Comparison of ENCODE assay signal across 9 mouse cellular contexts in genomic region chr9:53984868-53985267, GRCm38 (mm10). TPM values are rescaled to one million over a fixed set of nuclear protein-coding genes. Genes with fewer than 3 reads are reported as not detected.
DNase-seq lines count a peak whose midpoint lies in the region; ATAC-seq lines count a peak whose summit lies in the region.
"Had no signal": no experiment of that assay in that cellular context is flagged by ENCODE, and none has a peak within 500 bp of the region (broad histone marks: within the 10 kb centered on the region; RNA-seq: fewer than 3 reads in every experiment).

No protein-coding gene starts in this region.

- H3K4me3 ChIP-seq in hindbrain, embryonic 12.5 days, result no peak overlapping the region
- H3K4me3 ChIP-seq in midbrain, embryonic 14.5 days (replicated peaks; ENCODE audit: low read depth, low read length), result no peak overlapping the region

- no peak overlapping the region for H3K9ac ChIP-seq in hindbrain, embryonic 12.5 days
- H3K9ac ChIP-seq in midbrain, embryonic 14.5 days (replicated peaks; ENCODE audit: low read length), result no peak overlapping the region

- H3K27me3 ChIP-seq in hindbrain, embryonic 12.5 days, result no peaks in the 10 kb centered on the region; the same call in 1 of the 2 replicates
- H3K27me3 ChIP-seq in midbrain, embryonic 14.5 days (ENCODE audit: control insufficient read depth, insufficient read depth, low read length), result no peaks in the 10 kb centered on the region

- 0 out of 2 replicates have a peak, but pooled peaks have one; percentile 46 for ATAC-seq in hindbrain, embryonic 12.5 days (ENCODE audit: low FRiP score)
- ATAC-seq in midbrain, embryonic 14.5 days (ENCODE audit: low FRiP score, low TSS enrichment), result no peak
- no peak for ATAC-seq in inflammation-experienced regulatory T-cells, adult 6 months

- H3K4me2 ChIP-seq in hindbrain, embryonic 12.5 days (replicated peaks), result no peak overlapping the region
- no peak overlapping the region for H3K4me2 ChIP-seq in midbrain, embryonic 14.5 days (ENCODE audit: low read length)

- H3K27ac ChIP-seq in hindbrain, embryonic 12.5 days, result no peak overlapping the region
- H3K27ac ChIP-seq in midbrain, embryonic 14.5 days (replicated peaks; ENCODE audit: low read depth, low read length), result no peak overlapping the region

- intact Hi-C loops in left cerebral cortex, postnatal 10 days (cut with DNase I), result loop anchor here (1.0 to 10.0 kb wide), 2 partner anchors 95 to 160 kb away; no protein-coding TSS in a partner anchor

- DNase-seq in adrenal gland, adult (ENCODE audit: inconsistent age in 2 of 2, low spot score in 1 of 2), result peak; percentile 23 to 74
- DNase-seq in adrenal gland, postnatal 4 days (ENCODE audit: low spot score in 2 of 2), result no peak
- peak; percentile 40 to 53 for DNase-seq in left cerebral cortex, postnatal 10 days (ENCODE audit: extremely low spot score in 1 of 2, low spot score in 2 of 2)
- no peak for DNase-seq in left cerebral cortex, adult 11 months (ENCODE audit: low spot score)
- peak; percentile 84 to 89 for DNase-seq in cerebellum, postnatal 10 days
- DNase-seq in midbrain, embryonic 14.5 days, result peak; percentile 80

- WGBS in hindbrain, embryonic 12.5 days, result 32% methylated on average over 9 of the region's 9 CpGs
- 31% methylated on average over 9 of the region's 9 CpGs for WGBS in midbrain, embryonic 14.5 days

- no peaks in the 10 kb centered on the region for H3K36me3 ChIP-seq in hindbrain, embryonic 12.5 days
- no peaks in the 10 kb centered on the region for H3K36me3 ChIP-seq in midbrain, embryonic 14.5 days (ENCODE audit: control insufficient read depth, insufficient read depth, low read length)

- no peaks in the 10 kb centered on the region for H3K4me1 ChIP-seq in hindbrain, embryonic 12.5 days
- no peaks in the 10 kb centered on the region for H3K4me1 ChIP-seq in midbrain, embryonic 14.5 days (ENCODE audit: control insufficient read depth, insufficient read depth, low read length)

- no peaks in the 10 kb centered on the region for H3K9me3 ChIP-seq in hindbrain, embryonic 12.5 days (replicated peaks)
- no peaks in the 10 kb centered on the region for H3K9me3 ChIP-seq in midbrain, embryonic 14.5 days (ENCODE audit: control insufficient read depth, low read length)

RNA-seq across cellular contexts. Expression of gene Elmod1, which starts 9.8 kb away (rescaled TPM):
- 1 to 10 TPM; 4.0 to 5.4 TPM for total RNA-seq in adrenal gland, postnatal 4 days (2021)
- 100 to 1,000 TPM; 180 to 198 TPM for total RNA-seq in left cerebral cortex, postnatal 10 days (2021)
- 6.4 and 7.8 TPM in 2 replicates for polyA plus RNA-seq in hindbrain, embryonic 12.5 days (2016; fragmentation: Nextera tagmentation; extraction: Ambion mirVana)
- polyA plus RNA-seq in midbrain, embryonic 14.5 days (2014; fragmentation: Nextera tagmentation; extraction: Ambion mirVana), result 19.3 and 23.3 TPM in 2 replicates
- not detected for polyA plus RNA-seq in inflammation-experienced regulatory T-cells, adult 6 months (2017; shearing (Covaris generic))
- polyA plus RNA-seq: C2C12 had no signal

Comparison
In these comparisons a context has a peak if more than half of its experiments do, and no peak if none do; other contexts are left out.
1. DNase-seq: peak in adrenal gland, adult (2 of 2), left cerebral cortex, postnatal 10 days (2 of 2), cerebellum, postnatal 10 days (2 of 2) and midbrain, embryonic 14.5 days (single experiment); none in adrenal gland, postnatal 4 days (0 of 2) and left cerebral cortex, adult 11 months (single experiment).